ENCODE assay signal across 35 mouse cellular contexts in the genomic region with DNA sequence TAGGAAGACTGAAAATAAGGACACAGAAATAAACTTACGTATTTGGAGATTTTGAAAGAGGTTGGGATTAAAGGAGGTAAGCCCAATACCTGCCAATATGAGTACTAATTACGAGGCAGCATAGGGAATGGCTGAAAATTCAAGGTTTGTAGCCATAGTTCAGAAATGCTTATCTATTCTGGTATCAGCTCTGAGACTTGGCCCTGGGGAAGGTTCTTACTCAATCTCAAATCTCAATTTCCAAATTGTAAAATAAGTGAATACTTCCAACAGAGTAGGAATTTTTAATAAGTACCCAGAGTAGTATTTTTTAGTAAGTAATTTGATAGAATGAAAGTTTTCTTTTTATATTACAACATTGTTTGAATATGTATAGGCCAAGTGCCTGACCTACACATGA.
"Had no signal": no experiment of that assay in that cellular context is flagged by ENCODE, and none has a peak within 500 bp of the region (broad histone marks: within the 10 kb centered on the region; RNA-seq: fewer than 3 reads in every experiment).

No protein-coding gene starts in this region.

- H3K9ac ChIP-seq: heart, embryonic 12.5 days; heart, embryonic 13.5 days; heart, embryonic 15.5 days; hindbrain, embryonic 12.5 days; hindbrain, embryonic 13.5 days; hindbrain, embryonic 14.5 days; hindbrain, embryonic 15.5 days; intestine, embryonic 15.5 days; kidney, embryonic 15.5 days had no signal

- H3K9me3 ChIP-seq: heart, embryonic 10.5 days; heart, embryonic 12.5 days; heart, embryonic 13.5 days; heart, embryonic 15.5 days; hindbrain, embryonic 10.5 days; hindbrain, embryonic 12.5 days; hindbrain, embryonic 13.5 days; hindbrain, embryonic 15.5 days; intestine, embryonic 15.5 days; kidney, embryonic 15.5 days had no signal

- H3K27ac ChIP-seq: heart, embryonic 10.5 days; heart, embryonic 13.5 days; heart, embryonic 15.5 days; hindbrain, embryonic 10.5 days; hindbrain, embryonic 12.5 days; hindbrain, embryonic 13.5 days; hindbrain, embryonic 14.5 days; hindbrain, embryonic 15.5 days; hindbrain, postnatal 0 days; intestine, embryonic 15.5 days; kidney, embryonic 15.5 days; kidney, postnatal 0 days; layer of hippocampus, adult 2 months had no signal

- H3K4me1 ChIP-seq: hindbrain, embryonic 10.5 days; hindbrain, embryonic 12.5 days; hindbrain, embryonic 13.5 days; hindbrain, embryonic 15.5 days; intestine, embryonic 15.5 days; kidney, embryonic 15.5 days had no signal

- H3K4me3 ChIP-seq: heart, embryonic 10.5 days; heart, embryonic 12.5 days; heart, embryonic 13.5 days; heart, embryonic 15.5 days; hindbrain, embryonic 10.5 days; hindbrain, embryonic 12.5 days; hindbrain, embryonic 13.5 days; hindbrain, embryonic 15.5 days; intestine, embryonic 15.5 days; kidney, embryonic 15.5 days; layer of hippocampus, adult 2 months had no signal

- DNase-seq: heart, postnatal 10 days; heart, postnatal 14 days; heart, postnatal 36 days; heart, postnatal 4 days; kidney, adult 11 months; kidney, adult 18-20 months; kidney, adult 2 months; kidney, adult 8-10 months; kidney, adult 9 months; kidney, postnatal 10 days; kidney, postnatal 14 days; kidney, postnatal 25 days; kidney, postnatal 36 days; kidney, postnatal 4 days; layer of hippocampus, adult 9-11 months; layer of hippocampus, postnatal 36 days had no signal

- H3K4me2 ChIP-seq: heart, embryonic 11.5 days; heart, embryonic 12.5 days; heart, embryonic 13.5 days; heart, embryonic 15.5 days; hindbrain, embryonic 12.5 days; hindbrain, embryonic 13.5 days; hindbrain, embryonic 14.5 days; hindbrain, embryonic 15.5 days; intestine, embryonic 15.5 days; kidney, embryonic 15.5 days had no signal

- H3K36me3 ChIP-seq: heart, embryonic 10.5 days; heart, embryonic 12.5 days; heart, embryonic 13.5 days; heart, embryonic 15.5 days; hindbrain, embryonic 10.5 days; hindbrain, embryonic 12.5 days; hindbrain, embryonic 13.5 days; hindbrain, embryonic 15.5 days; intestine, embryonic 15.5 days; kidney, embryonic 15.5 days had no signal

- H3K27me3 ChIP-seq: heart, embryonic 12.5 days; heart, embryonic 13.5 days; heart, embryonic 15.5 days; hindbrain, embryonic 12.5 days; hindbrain, embryonic 13.5 days; hindbrain, embryonic 15.5 days; intestine, embryonic 15.5 days; kidney, embryonic 15.5 days had no signal

- ATAC-seq: hindbrain, embryonic 16.5 days; hindbrain, postnatal 0 days; inflammation-experienced regulatory T-cells, adult 6 months; intestine, embryonic 15.5 days; intestine, embryonic 16.5 days; intestine, postnatal 0 days had no signal
